Mouse (Mus musculus): ENCODE measurements around the gene Slc38a10. TPM values are rescaled to one million over a fixed set of nuclear protein-coding genes. Genes with fewer than 3 reads are reported as not detected.

Gene Slc38a10
- polyA plus RNA-seq, 1 experiment from 2014 or later: 108 TPM

GRCm38 (mm10) chr11:120111033-120111432 is 40.1 kb downstream of the Slc38a10 start:
- no peak overlapping the region for H3K4me2 ChIP-seq
- ATAC-seq (ENCODE audit: low read depth): no peak
- peaks cover 15% of the 10 kb centered on the region for H3K4me1 ChIP-seq (replicated peaks)
- no peaks in the 10 kb centered on the region for H3K9me3 ChIP-seq
- 3% methylated on average over 2 of the region's 2 CpGs for WGBS
- H3K4me3 ChIP-seq: no peak overlapping the region
- H3K27ac ChIP-seq (replicated peaks): 0 out of 2 replicates have a peak overlapping the region, but pooled peaks have one; percentile 13
- no peaks in the 10 kb centered on the region for H3K27me3 ChIP-seq
- H3K9ac ChIP-seq: 0 out of 2 replicates have a peak overlapping the region, but pooled peaks have one; percentile 17
- H3K36me3 ChIP-seq: peaks cover 56% of the 10 kb centered on the region

DNA sequence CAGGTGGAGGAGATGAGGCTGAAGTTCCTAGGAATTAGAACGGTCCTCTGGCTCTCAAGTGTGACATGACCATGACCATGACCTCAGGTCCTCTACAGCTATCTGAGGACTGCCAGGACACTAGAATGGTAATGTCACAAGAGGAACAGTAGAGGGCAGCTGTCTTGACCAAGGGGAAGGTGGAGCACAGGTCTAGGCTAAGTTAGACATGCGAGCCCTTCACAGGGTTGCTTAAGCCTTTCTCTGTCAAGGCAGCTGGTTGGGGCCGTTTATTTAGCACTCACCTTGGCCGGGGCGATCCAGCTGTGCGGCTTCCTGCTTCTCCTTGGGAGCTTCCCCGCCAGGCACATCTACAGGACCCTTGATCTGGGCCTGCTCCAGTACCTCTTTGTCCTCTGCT is 40.6 kb downstream of the Slc38a10 start:
- peaks cover 15% of the 10 kb centered on the region for H3K4me1 ChIP-seq (replicated peaks)
- H3K36me3 ChIP-seq: peaks cover 56% of the 10 kb centered on the region
- H3K27ac ChIP-seq (replicated peaks): 0 out of 2 replicates have a peak overlapping the region, but pooled peaks have one; percentile 13
- no peak overlapping the region for H3K4me3 ChIP-seq
- H3K9me3 ChIP-seq: no peaks in the 10 kb centered on the region
- 0 out of 2 replicates have a peak overlapping the region, but pooled peaks have one; percentile 17 for H3K9ac ChIP-seq
- H3K4me2 ChIP-seq: no peak overlapping the region
- no peaks in the 10 kb centered on the region for H3K27me3 ChIP-seq
- ATAC-seq (ENCODE audit: low read depth): 0 out of 2 replicates have a peak, but pooled peaks have one; percentile 9
- WGBS: 74% methylated on average over 7 of the region's 7 CpGs

- 69% methylated on average over 14 of the region's 14 CpGs for WGBS
- Histone ChIP-seq H3K9ac (no peak overlapping the region), H3K4me2 (no peak overlapping the region), H3K27me3 (no peaks in the 10 kb centered on the region), H3K9me3 (no peaks in the 10 kb centered on the region), H3K4me1 (replicated peaks) (peaks cover 15% of the 10 kb centered on the region), H3K36me3 (peaks cover 58% of the 10 kb centered on the region), H3K27ac (replicated peaks) (0 out of 2 replicates have a peak overlapping the region, but pooled peaks have one; percentile 18), H3K4me3 (no peak overlapping the region)
- ATAC-seq (ENCODE audit: low read depth): no peak
These were observed 41.5 kb downstream of the Slc38a10 start for GRCm38 (mm10) chr11:120109558-120110210.

DNA sequence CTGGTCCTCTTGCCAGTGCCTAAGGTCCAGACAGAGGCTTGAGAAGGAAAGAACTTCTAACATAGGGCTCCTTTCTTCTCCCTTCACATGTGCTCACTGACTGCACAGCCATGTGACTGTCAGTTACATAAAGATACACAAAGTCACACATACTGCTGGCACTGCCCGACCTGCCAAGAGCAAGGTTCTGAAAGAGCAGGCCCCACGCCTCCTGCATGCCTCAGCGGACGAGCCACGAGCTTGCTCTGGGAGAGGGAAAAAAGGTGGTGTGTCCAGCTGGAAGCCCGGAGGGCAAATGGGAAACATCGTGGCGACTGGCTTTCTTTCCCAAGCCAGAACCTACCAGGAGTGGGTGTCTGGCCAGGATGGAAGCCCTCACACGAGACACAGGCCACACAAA is 43.4 kb downstream of the Slc38a10 start:
- Histone ChIP-seq H3K4me2 (no peak overlapping the region), H3K9me3 (no peaks in the 10 kb centered on the region), H3K36me3 (peaks cover 56% of the 10 kb centered on the region), H3K27me3 (no peaks in the 10 kb centered on the region), H3K4me1 (replicated peaks) (peaks cover 13% of the 10 kb centered on the region), H3K27ac (replicated peaks) (no peak overlapping the region), H3K4me3 (no peak overlapping the region), H3K9ac (no peak overlapping the region)
- WGBS: 81% methylated on average over 9 of the region's 9 CpGs
- ATAC-seq (ENCODE audit: low read depth): no peak

GRCm38 (mm10) chr11:120107026-120107425 is 44.1 kb downstream of the Slc38a10 start:
- no peak for ATAC-seq (ENCODE audit: low read depth)
- H3K9ac ChIP-seq: no peak overlapping the region
- H3K27me3 ChIP-seq: no peaks in the 10 kb centered on the region
- no peak overlapping the region for H3K27ac ChIP-seq (replicated peaks)
- no peak overlapping the region for H3K4me2 ChIP-seq
- H3K36me3 ChIP-seq: peaks cover 56% of the 10 kb centered on the region
- WGBS: 75% methylated on average over 2 of the region's 2 CpGs
- H3K4me1 ChIP-seq (replicated peaks): peaks cover 8% of the 10 kb centered on the region; the same call in 1 of the 2 replicates
- no peaks in the 10 kb centered on the region for H3K9me3 ChIP-seq
- no peak overlapping the region for H3K4me3 ChIP-seq

GRCm38 (mm10) chr11:120103431-120103997 is 47.6 kb downstream of the Slc38a10 start:
- Histone ChIP-seq H3K9me3 (no peaks in the 10 kb centered on the region), H3K9ac (no peak overlapping the region), H3K36me3 (peaks cover 55% of the 10 kb centered on the region), H3K4me1 (replicated peaks) (peaks cover 18% of the 10 kb centered on the region), H3K27ac (replicated peaks) (no peak overlapping the region), H3K4me3 (no peak overlapping the region), H3K4me2 (no peak overlapping the region), H3K27me3 (no peaks in the 10 kb centered on the region)
- ATAC-seq (ENCODE audit: low read depth): no peak
- 95% methylated on average over 3 of the region's 3 CpGs for WGBS

DNA sequence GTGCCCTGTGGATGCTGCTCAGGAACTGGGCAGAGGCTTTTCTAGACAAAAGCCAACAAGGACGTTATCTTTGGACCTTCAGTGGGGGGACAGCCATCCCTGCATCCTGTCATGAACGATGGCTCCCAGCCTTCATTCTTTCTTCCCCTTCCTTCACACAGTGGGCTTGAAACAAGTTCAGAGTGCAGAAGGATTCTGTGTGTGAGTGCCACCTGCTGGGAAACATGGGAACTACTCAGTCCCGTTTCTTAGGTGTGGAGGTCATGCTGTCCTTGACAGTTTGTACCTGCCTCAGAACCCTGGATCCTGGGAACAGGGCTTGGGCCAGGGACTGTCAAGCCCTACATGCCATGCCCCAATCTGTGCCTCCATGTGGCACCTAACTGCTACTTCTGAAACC is 50.1 kb downstream of the Slc38a10 start:
- Histone ChIP-seq H3K4me2 (no peak overlapping the region), H3K27ac (replicated peaks) (peak overlapping the region; percentile 70), H3K36me3 (peaks cover 42% of the 10 kb centered on the region), H3K9me3 (no peaks in the 10 kb centered on the region), H3K4me1 (replicated peaks) (peaks cover 29% of the 10 kb centered on the region), H3K4me3 (no peak overlapping the region), H3K9ac (no peak overlapping the region), H3K27me3 (no peaks in the 10 kb centered on the region)
- no peak for ATAC-seq (ENCODE audit: low read depth)
- 4% methylated on average over 3 of the region's 3 CpGs for WGBS

DNA sequence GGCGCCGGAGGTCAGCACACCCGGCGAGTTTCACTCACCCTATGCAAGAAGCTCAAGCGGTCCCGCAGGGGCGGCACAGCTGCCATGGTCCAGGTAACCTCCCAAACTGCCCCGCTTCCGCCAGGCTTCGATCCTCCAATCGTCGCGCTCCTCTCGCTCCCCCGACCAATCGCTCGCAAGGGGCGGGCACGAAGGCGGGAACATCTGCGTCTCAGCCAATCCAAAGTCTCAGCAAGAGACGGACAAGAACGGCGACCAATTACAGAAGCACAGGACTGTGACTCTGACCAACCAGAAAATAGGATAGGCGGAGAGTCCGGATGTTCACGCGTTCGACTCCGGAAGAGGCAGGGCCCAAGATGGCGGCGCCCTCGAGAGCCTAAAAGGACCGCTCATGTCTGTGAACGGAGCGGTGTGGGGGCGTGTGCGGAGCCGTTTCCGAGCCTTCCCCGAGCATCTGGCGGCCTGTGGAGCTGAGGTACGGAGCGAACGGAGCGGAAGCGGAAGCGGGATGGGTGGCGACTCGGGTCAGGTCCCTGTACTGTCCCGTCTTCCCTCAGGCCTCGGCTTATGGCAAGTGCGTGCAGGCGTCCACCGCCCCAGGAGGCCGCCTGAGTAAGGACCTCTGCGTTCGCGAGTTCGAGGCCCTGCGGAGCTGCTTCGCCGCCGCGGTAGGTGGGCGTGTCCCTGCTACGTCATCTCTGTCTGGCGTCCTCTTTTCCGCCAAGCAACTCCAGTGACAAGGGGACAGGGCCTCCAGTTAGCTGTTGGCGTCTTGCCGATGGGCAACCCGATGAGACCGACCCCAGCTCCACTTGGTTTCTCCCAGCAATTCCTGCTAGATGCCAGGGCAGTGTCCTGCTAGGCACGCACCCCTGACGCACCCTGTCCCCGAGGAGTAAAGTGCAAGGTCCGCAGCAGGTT is 52.3 kb downstream of the Slc38a10 start, which contains the start of the genes Tepsin and Ndufaf8:
Gene Tepsin, minus strand, starts transcription at position 144 of the 924 bp plus-strand sequence.
Gene Ndufaf8, plus strand, starts transcription at position 341 of the 924 bp plus-strand sequence.
- Histone ChIP-seq H3K4me1 (replicated peaks) (peaks cover 29% of the 10 kb centered on the region), H3K4me3 (peak within 1 kb of the TSS; percentile 90), H3K4me2 (peak within 1 kb of the TSS; percentile 95), H3K27ac (replicated peaks) (peak within 1 kb of the TSS; percentile 96), H3K36me3 (peaks cover 41% of the 10 kb centered on the region), H3K9ac (peak within 1 kb of the TSS; percentile 94), H3K27me3 (no peaks in the 10 kb centered on the region), H3K9me3 (no peaks in the 10 kb centered on the region)
- peak; percentile 96 for ATAC-seq (ENCODE audit: low read depth)
- under 1% methylated on average over 77 of the region's 77 CpGs for WGBS

DNA sequence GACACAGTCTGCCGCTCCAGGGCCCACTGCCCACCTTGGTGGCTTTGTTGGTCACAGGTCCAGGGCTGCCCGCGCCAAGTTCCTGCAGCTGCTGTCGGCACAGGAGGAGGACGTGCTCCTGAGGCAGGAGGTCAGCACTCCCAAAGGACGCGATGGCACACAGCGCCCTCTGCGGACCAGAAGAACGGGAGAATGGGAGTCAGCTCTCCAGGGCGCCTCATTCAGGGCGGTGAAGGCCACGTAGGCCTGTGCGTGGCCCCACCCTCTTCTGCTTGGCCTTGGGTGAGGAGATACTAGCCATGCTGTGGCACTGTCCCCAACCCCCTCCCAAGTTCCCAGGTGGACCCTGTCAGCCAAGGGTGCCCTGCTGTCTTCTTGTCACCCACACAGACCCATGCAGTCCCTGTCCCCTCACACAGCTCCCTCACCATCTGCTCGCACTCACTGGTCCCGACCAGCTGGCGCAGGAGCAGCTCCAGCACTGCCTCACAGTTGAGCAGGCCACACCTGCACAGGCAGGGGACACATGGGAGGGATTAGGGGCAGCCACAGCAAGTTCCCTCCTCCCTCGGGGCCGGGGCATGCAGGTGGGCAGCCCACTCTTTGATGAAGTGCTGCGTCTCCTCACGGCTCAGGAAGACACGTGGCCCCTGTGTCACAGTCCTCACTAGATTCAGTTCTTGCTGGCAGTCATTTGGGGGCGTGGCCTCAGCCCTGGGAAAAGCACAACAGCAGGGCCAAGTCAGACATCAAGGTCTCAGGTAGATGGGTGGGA is 58.1 kb downstream of the Slc38a10 start:
- no peak for ATAC-seq (ENCODE audit: low read depth)
- H3K36me3 ChIP-seq: peaks cover 63% of the 10 kb centered on the region

GRCm38 (mm10) chr11:120090661-120091060 is 60.5 kb downstream of the Slc38a10 start:
- WGBS: 95% methylated on average over 4 of the region's 4 CpGs
- H3K27me3 ChIP-seq: no peaks in the 10 kb centered on the region
- no peak overlapping the region for H3K27ac ChIP-seq (replicated peaks)
- no peak for ATAC-seq (ENCODE audit: low read depth)
- H3K4me2 ChIP-seq: no peak overlapping the region
- no peak overlapping the region for H3K4me3 ChIP-seq
- H3K4me1 ChIP-seq (replicated peaks): peaks cover 13% of the 10 kb centered on the region
- peaks cover 54% of the 10 kb centered on the region for H3K36me3 ChIP-seq
- H3K9me3 ChIP-seq: no peaks in the 10 kb centered on the region
- no peak overlapping the region for H3K9ac ChIP-seq

More for the DNA sequence above, 58.1 kb downstream of the Slc38a10 start:
- WGBS: 82% methylated on average over 23 of the region's 23 CpGs
- Histone ChIP-seq H3K4me1 (replicated peaks) (peaks cover 9% of the 10 kb centered on the region), H3K9ac (no peak overlapping the region), H3K27me3 (no peaks in the 10 kb centered on the region), H3K4me3 (no peak overlapping the region), H3K27ac (replicated peaks) (no peak overlapping the region), H3K4me2 (no peak overlapping the region), H3K9me3 (no peaks in the 10 kb centered on the region)

GRCm38 (mm10) chr11:120086702-120087152 is 64.4 kb downstream of the Slc38a10 start, which contains the start of gene Cep131:
Gene Cep131 (minus strand): TSS chr11:120086827.
- H3K4me1 ChIP-seq (replicated peaks): peaks cover 20% of the 10 kb centered on the region
- H3K27ac ChIP-seq (replicated peaks): peak within 1 kb of the TSS; percentile 91
- peaks cover 38% of the 10 kb centered on the region for H3K36me3 ChIP-seq
- H3K4me3 ChIP-seq: peak within 1 kb of the TSS; percentile 92
- ATAC-seq (ENCODE audit: low read depth): peak; percentile 99
- H3K27me3 ChIP-seq: no peaks in the 10 kb centered on the region
- peak within 1 kb of the TSS; percentile 98 for H3K9ac ChIP-seq
- WGBS: under 1% methylated on average over 42 of the region's 42 CpGs
- no peaks in the 10 kb centered on the region for H3K9me3 ChIP-seq
- peak within 1 kb of the TSS; percentile 97 for H3K4me2 ChIP-seq

Measured in neural tube, embryonic 13.5 days (tissue).